Mouse (Mus musculus) ovary, adult 18-20 months (tissue): Measurements from ENCODE around the gene Igsf1.

Source experiments
- DNase-seq: peaks from one replicate; pipeline ENCODE4 v3.0.0; 2022; ENCODE audit warnings: low spot score, mixed read lengths

Igsf1 gene

DNA sequence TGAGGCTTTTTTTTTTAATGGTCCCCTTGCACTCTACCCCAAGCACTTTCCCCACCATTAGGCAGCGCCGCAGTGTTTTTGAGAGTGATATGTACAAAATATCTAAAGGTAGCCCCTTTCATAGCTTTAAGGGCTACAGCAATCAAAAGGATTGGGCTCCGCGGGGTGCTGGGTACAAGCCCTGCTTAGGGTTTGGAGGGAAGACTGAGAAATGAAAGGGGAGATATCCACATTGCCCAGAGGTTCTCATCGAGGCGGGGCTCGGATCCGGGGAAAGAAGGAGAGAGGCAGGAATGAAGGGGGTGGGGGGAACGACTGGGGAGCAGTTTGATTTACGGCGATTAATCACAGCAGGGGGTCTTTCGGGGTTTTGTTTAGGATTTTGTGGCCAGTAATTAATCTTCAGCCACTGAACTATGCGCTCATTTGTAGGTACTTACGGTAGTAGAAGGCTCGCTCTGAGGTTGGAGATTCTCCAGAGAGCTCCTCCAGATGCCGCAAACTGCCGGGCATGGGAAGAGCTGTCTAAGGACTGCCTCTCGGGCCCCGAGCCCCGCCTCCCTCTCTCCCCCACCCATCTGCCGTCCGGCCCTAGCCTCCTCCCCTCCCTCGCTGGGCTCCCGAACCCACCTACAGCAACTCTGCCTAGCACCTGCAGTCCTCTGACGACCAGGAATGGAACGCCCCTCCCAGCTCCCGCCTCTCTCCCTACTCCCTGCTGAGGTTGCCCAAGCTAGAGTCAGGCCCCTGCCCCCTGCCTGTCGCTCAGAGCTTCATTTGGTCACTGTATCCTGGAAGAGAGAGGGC is at the start of gene Igsf1:
Gene Igsf1 (minus strand): TSS at position 537 of the 807 bp plus-strand sequence.
- no peak for DNase-seq

DNA sequence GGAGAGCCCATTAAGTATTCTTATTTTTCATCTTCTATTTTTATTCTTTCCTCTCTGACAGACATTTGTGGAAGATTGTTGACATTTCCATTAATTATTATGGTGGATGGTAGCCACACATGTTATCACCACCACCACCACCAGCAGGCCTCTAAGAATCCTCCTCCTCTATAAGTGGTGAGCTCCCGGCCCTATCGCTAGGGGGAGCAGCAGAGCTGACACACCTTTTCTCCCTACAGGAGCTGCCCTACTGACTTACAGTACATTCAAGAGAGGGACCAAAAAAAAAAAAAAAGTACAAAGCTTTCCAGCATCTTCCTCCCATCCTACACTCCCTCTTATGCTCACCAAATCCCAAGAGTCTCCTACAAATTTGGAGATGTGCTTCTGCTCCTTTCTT is 26.7 kb downstream of the Igsf1 start:
- DNase-seq: no peak

DNA sequence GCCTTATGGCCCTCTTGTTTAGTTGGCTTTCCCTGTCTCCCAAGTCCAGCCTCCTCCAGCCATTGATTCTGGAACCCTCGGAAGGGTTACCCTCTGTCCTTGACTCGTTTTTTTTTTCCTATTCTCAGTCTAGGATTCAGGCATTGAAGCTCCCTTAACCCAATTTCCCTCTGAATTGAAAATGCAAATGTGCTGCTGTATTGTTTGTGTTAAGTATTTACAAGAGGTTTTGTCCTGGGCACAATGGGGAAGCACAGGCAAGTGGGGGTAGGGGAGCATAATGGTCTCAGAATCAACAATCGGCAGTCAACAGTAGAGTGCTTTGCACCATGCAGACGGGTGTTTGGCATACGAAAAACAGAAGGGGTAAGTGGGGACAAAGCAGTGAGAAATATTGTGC is 52.4 kb downstream of the Igsf1 start:
- no peak for DNase-seq

DNA sequence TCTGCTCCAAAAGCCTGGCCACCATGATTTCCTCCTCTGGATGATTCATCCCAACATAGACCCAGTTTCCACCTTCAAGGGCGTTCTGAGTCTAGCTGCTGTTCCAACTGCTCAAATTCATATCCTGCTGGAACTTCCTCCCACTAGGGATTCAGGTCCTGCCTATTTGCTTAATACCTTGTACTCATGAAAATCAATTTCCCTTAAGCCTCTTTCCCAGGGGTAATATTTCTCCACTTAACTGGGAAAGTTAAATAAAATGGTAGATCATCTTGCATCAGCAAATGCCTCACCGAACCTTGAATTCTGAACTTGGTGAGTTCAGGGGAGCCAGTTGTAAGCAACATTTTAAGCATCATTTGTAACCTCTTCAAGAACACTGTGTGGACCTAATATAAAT is 62.6 kb downstream of the Igsf1 start, which contains the start of gene Olfr1321:
Gene Olfr1321 (minus strand): TSS at position 101 of the 400 bp plus-strand sequence.
- no peak for DNase-seq
